Mouse (Mus musculus) B cell, adult (primary cell): Measurements from ENCODE around the gene Mcrip2. TPM values are rescaled to one million over a fixed set of nuclear protein-coding genes. Genes with fewer than 3 reads are reported as not detected.

ENCODE experiments used
- total RNA-seq: library from RNA; stranded (reverse); gene quantifications from 4 replicates; pipeline ENCODE4 v1.2.4, GENCODE M21; 2023; ENCODE audit not compliant: inconsistent age

Mcrip2 gene
- 0.69 to 3.3 TPM (median 3.0 TPM) in 3 of 4 replicates, not detected in the other for total RNA-seq

GRCm38 (mm10) chr17:25868601-25869191 is at the start of gene Mcrip2:
Mcrip2 (minus strand) TSS chr17:25868764.

GRCm38 (mm10) chr17:25880196-25880910 is 11.8 kb upstream of the Mcrip2 start, which contains the start of gene Wfikkn1:
Wfikkn1 (minus strand) TSS chr17:25880858.

DNA sequence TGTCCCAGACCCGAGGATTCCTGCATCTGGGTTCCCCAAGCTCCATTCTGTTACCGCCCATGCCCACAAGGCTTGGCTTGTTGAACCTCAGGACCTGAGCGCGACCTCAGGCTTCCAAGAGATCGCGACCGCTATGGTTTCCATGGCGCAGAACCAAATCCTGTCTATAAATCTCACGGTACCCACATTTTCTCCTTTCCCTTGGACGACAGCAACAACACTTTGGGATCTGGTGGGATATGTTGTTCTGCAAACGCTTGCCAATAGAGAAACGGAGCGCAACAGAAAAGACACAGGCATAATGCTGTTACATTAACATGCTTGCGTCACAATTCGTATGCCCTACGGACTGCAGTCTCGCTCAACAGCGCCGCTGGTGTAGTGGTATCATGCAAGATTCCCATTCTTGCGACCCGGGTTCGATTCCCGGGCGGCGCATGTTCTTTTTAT is 6.2 kb upstream of the Mcrip2 start, which contains the start of gene Mettl26:
TSS of gene Mettl26 (plus strand) at position 354 of the 450 bp plus-strand sequence.

DNA sequence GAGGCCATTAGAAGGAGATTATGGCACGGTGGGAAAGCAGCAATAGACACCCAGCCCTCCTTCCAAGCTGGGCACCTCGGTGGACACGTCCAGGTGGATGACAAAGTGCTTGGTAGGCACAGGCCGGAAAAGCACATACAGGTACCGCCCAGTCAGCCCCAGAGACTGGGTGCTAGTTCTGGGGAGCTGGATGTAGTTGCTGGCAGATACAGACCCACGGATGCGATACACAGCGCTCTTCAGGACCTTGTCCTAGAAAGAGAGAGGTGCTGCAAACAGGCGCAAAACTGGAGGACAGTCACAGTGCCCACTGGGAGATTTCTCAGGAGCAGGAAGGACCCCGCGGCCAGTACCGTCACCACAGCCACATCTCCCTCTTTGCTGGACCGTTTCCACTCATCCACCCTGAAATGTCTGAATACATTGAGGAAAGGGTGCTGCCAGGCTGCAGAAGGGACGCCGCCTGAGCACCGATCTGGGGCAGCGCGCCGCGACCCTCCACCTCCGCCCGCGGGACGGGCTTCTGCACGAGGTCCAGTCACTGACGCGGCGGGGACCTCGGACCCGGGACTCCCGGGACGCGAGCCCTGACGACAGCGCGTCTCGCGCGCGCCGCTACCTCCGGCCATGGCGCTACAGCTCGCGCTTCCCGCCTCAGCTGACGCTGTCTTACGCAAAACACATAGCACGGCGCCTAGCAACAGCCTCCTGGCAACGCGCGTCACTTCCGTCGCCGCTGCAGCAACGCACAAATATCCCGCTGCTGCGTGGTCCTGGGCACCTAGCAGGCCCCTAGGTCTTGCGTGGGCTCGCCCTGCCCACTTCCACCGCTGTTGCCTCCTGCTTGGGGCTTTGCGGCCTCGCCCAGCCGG is 7.5 kb downstream of the Mcrip2 start, which contains the start of gene Wdr90:
TSS of gene Wdr90 (minus strand) at position 670 of the 872 bp plus-strand sequence.

GRCm38 (mm10) chr17:25844396-25844901 is 24.1 kb downstream of the Mcrip2 start, which contains the start of gene Rhot2:
Rhot2 (minus strand) TSS chr17:25844851.

DNA sequence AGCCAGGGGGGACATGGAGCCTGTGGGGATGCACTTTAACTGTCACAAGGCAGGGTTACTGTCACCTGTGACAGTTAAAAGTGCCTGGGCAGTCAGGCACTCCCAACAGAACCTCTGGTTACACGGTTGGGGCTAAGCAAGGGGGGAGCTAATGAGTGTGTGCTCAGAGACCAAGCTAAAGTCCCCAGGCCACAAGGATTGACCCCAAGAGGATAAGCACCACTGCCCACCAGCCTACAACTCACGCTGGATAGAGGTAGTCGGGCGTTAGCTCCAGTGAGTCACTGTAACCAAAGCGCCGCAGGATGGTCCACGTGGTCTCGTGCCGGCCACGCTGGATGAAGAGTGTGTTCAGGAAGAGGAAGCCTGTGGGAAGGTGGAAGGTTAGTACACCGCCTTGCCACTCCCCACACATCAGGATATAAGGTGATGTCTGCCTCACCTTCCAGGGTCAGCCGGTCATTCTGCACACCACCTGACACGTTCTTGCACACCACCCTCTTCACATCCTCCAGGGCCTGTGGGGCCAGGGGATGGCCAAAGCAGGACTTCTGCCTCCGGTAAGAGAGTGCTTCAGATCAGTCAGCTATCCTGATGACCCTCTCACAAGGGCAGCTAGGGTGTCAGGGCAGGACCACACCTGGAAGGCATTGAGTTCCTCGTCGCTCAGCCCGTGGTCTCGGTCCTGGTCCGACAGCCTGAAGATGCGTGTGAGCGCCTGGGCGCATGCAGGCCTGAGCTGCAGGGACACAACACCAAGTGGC is 27.3 kb downstream of the Mcrip2 start, which contains the start of gene Gm20683:
TSS of gene Gm20683 (minus strand) at position 647 of the 764 bp plus-strand sequence.

GRCm38 (mm10) chr17:25837076-25837410 is 31.5 kb downstream of the Mcrip2 start, which contains the start of gene Rhbdl1:
Rhbdl1 (minus strand) TSS chr17:25837295.

GRCm38 (mm10) chr17:25833291-25833663 is 35.3 kb downstream of the Mcrip2 start, which contains the start of gene Stub1:
Stub1 (minus strand) TSS chr17:25833404.

GRCm38 (mm10) chr17:25828712-25829557 is 39.6 kb downstream of the Mcrip2 start, which contains the start of gene Jmjd8:
Jmjd8 (plus strand) TSS chr17:25828867.

DNA sequence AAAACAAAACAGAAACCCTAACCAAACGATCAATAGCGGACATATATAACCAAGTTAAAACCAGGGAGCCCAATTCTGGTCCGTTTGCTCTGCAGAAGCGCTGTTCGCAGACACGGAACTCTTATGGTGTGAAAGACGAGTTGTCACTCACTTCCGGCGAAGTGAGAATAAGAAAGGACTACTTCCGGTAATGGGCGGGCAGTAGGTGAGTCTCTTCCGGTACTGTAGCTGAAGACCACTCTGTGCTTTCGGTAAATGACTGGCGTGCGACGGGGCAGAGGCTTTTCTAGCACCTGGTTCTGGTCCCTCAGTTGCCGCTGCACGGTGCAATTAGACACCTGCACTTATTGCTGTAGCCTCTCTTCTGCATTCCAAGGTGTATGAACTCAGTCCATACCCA is 45.1 kb downstream of the Mcrip2 start, which contains the start of gene Wdr24:
TSS of gene Wdr24 (plus strand) at position 176 of the 400 bp plus-strand sequence.

Other genes with a start within 250 kb of the Mcrip2 start
- gene Gng13, start 151.6 kb downstream of the Mcrip2 start, total RNA-seq, result not detected in 4 replicates
- gene Chtf18, start 141.3 kb downstream of the Mcrip2 start, total RNA-seq, result 6.4 to 12.4 TPM (median 8.6 TPM) in 4 replicates
- gene Rpusd1, start 141.1 kb downstream of the Mcrip2 start, total RNA-seq, result 5.2 to 7.4 TPM (median 7.3 TPM) in 4 replicates
- not detected in 4 replicates for gene Mslnl, start 132.7 kb downstream of the Mcrip2 start, total RNA-seq
- 1.6 TPM in 1 of 4 replicates, not detected in the others for gene Msln, start 114.4 kb downstream of the Mcrip2 start, total RNA-seq
- 27.3 to 40.0 TPM (median 36.0 TPM) in 4 replicates for gene Narfl, start 95.0 kb downstream of the Mcrip2 start, total RNA-seq
- gene Haghl, start 83.1 kb downstream of the Mcrip2 start, total RNA-seq, result 16.0 to 24.2 TPM (median 19.1 TPM) in 4 replicates
- not detected in 4 replicates for gene Ccdc78, start 82.2 kb downstream of the Mcrip2 start, total RNA-seq
- gene Fam173a, start 75.9 kb downstream of the Mcrip2 start, total RNA-seq, result 46.3 to 58.4 TPM (median 50.0 TPM) in 4 replicates
- 1.5 TPM in 1 of 4 replicates, not detected in the others for gene AC134908.4, start 73.1 kb downstream of the Mcrip2 start, total RNA-seq
- gene Metrn, start 71.6 kb downstream of the Mcrip2 start, total RNA-seq, result 10.2 to 15.1 TPM (median 13.2 TPM) in 4 replicates
- not detected in 4 replicates for gene Fbxl16, start 59.7 kb downstream of the Mcrip2 start, total RNA-seq
- gene Wdr24, start 45.1 kb downstream of the Mcrip2 start, total RNA-seq, result 17.0 to 23.5 TPM (median 22.7 TPM) in 4 replicates
- gene Jmjd8, start 39.9 kb downstream of the Mcrip2 start, total RNA-seq, result 26.8 to 30.2 TPM (median 29.3 TPM) in 4 replicates
- 62.5 to 74.1 TPM (median 64.8 TPM) in 4 replicates for gene Stub1, start 35.4 kb downstream of the Mcrip2 start, total RNA-seq
- 0.84 to 2.9 TPM (median 1.9 TPM) in 4 replicates for gene Rhbdl1, start 31.5 kb downstream of the Mcrip2 start, total RNA-seq
- 3.4 to 4.4 TPM (median 3.6 TPM) in 4 replicates for gene Gm20683, start 27.0 kb downstream of the Mcrip2 start, total RNA-seq
- gene Rhot2, start 23.9 kb downstream of the Mcrip2 start, total RNA-seq, result 61.4 to 71.1 TPM (median 69.6 TPM) in 4 replicates
- gene Wdr90, start 7.3 kb downstream of the Mcrip2 start, total RNA-seq, result 33.3 to 45.0 TPM (median 38.3 TPM) in 4 replicates
- 24.4 to 27.9 TPM (median 26.1 TPM) in 4 replicates for gene Mettl26, start 6.3 kb upstream of the Mcrip2 start, total RNA-seq
- 5.7 to 6.6 TPM (median 6.0 TPM) in 4 replicates for gene Wfikkn1, start 12.1 kb upstream of the Mcrip2 start, total RNA-seq
- gene Rab40c, start 51.0 kb upstream of the Mcrip2 start, total RNA-seq, result 20.9 to 25.3 TPM (median 23.0 TPM) in 4 replicates
- 75.7 to 84.9 TPM (median 77.1 TPM) in 4 replicates for gene Pigq, start 76.2 kb upstream of the Mcrip2 start, total RNA-seq
- not detected in 4 replicates for gene Nhlrc4, start 76.2 kb upstream of the Mcrip2 start, total RNA-seq
- gene A930017K11Rik, start 83.8 kb upstream of the Mcrip2 start, total RNA-seq, result 0.21 TPM in 1 of 4 replicates, not detected in the others
- 35.7 to 39.1 TPM (median 38.2 TPM) in 4 replicates for gene Capn15, start 117.0 kb upstream of the Mcrip2 start, total RNA-seq
- 9.1 to 12.2 TPM (median 10.4 TPM) in 4 replicates for gene Rab11fip3, start 200.8 kb upstream of the Mcrip2 start, total RNA-seq
- gene Decr2, start 221.6 kb upstream of the Mcrip2 start, total RNA-seq, result 4.8 to 6.3 TPM (median 5.3 TPM) in 4 replicates
- gene Nme4, start 226.8 kb upstream of the Mcrip2 start, total RNA-seq, result 0.72 to 1.2 TPM (median 1.0 TPM) in 4 replicates
- 21.2 to 26.2 TPM (median 23.0 TPM) in 4 replicates for gene Tmem8, start 244.5 kb upstream of the Mcrip2 start, total RNA-seq